Mouse (Mus musculus) embryo, embryonic 9.5 days (tissue): Measurements from ENCODE around the gene Apoc2.
A peak's percentile ranks its signal among the peaks of the same experiment; 100 is the strongest.

Experiments used
- DNase-seq: peaks from one replicate; pipeline ENCODE4 v3.0.0-alpha.2; 2017; ENCODE audit errors: extremely low spot score

Gene Apoc2

DNA sequence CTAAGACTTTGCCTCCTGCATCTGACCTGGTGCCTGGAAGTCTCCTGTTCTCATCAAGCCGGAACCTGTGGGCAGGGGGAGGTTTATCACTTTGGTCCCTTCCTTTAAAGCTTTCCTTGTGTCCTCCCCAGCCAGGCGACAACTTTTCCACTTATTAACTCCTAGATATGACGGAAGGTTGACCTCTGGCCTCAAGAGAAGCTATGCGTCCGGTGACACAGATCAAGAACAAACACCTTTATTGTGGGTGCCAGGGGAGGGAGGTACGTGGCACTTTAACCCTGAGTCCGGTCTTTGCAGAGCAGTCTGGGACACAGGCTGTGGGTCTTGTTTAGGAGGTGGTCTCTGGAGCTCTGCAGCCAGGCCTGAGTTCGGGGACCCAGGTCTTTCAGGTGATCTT, at the start of gene Apoc2:
Apoc2 (minus strand) TSS at position 70 of the 400 bp plus-strand sequence.
- no peak for DNase-seq

DNA sequence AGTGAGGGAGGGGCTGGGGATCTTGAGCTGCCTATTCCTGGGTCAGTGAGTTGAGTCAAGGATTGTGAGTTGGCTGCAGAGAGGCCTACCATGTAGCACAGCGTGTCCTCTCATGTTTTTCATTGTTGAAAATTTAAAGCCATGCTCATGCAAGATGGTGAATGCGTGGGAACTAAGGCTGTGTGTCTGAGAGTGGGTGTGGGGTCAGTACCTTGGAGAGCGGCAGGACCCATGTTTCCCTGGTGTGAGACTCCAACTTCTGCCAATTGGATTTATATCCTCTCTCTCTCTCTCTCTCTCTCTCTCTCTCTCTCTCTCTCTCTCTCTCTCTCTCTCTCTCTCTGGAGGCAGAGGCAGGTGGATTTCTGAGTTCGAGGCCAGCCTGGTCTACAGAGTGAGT, 48.8 kb upstream of the Apoc2 start:
- no peak for DNase-seq

DNA sequence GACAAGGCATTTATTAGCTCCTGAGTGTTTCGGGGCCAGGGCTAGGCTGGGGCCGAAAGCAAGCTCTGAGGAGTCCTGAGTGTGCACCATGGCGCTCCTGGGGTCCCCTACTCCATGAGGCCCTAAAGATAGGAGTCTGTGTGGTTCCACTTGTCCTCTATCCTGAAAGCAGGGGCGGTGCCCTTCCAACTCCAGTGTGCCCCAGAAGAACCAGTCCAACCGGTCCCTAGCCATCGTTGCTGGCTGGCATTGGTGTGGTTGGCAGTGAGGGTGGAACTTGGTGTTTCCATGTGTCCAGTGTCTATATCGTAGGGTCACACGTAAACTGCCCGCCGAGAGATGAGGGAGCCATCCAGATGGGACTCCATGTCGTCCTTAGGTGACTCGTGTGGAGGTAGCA, 46.4 kb upstream of the Apoc2 start:
- DNase-seq: no peak

DNA sequence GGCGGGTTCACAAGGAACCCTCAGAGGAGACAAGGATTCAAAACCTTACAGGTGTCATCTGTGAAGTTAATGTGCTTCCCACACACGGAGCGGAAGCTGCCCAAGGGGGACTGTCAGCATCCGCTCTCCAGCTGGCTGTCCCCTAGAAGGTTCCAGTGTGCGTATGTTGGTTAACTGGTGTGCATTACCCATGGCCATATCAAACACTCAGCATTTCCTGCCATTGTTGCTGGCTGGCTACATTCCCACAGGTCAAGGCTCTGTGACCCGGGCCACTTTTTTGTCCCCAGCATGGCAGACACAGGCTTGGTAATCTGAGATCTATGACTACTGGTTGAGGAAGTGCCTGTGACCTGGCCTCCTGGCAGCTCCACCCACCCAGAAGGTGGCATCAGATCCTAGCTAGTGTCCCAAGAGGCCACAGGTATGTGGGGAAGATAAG, 45.0 kb upstream of the Apoc2 start:
- DNase-seq: no peak

- DNase-seq: no peak
These were observed 41.5 kb upstream of the Apoc2 start for GRCm38 (mm10) chr7:19719200-19719599.

DNA sequence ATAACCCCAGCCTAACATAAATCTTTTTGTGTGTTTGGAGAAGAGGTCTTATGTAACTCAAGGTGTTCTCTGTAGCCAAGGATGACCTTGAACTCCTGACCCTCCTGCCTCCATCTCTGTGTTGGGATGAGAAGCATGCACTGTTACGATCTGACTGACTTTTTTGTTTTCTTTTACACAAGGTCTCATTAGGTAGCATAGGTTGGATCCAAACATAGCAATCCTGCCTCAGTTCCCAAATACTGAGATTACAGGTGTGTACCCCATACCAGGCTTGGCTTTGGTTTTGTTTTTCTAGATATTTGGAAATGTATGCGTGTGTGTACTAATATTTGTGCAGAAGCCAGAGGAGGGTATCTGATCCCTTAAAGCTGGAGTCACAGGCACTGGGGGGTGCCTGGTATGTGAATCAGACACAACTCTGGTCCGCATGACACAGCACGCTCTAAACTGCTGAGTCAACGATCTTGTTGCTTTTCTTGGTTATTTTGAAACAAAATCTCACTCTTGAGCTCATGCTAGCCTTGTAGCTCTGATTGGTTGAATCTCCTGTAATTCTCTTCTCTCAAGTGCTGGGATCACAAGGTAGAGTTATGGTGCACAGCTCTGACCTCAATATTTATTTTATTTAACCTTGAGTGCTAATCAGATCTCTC, 40.7 kb upstream of the Apoc2 start:
- no peak for DNase-seq

DNA sequence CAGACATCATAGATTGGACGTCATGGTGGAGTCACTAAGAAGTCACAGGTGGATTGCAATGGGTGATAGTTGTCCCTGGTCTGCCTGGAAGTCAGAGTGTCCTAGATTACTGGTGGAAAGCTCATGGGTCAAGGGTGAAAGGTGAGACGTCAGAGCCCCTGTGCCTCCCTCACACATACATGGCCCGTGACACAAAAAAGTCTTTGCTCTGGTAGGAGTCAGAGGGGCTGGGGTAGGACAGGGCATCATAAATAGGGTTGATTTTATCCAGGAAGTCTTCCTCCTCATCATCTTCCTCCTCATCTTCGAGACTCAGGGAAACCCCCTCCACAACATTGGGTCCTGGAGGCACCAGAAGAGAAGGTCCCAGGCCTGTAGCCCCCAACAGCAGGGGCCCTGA, 39.6 kb upstream of the Apoc2 start:
- no peak for DNase-seq

DNA sequence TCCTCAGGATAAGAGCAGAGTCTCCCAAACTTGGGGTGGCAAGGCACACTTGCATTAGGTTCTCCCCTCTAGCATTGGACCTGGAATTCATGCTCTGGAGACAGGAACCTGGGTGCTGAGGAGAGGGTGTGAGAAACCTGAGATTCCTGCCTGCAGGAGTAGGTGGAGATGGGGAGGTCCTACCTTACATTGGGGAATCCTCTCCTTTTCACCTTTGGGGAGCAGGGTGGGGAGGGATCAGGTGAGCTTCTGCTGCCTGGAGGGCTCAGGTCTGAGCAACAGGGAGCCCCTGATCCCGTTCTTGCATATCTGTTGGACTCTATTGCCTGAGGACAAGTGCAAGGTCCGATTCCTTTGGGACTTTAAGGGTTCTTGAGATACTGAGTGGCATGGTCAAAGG, 39.1 kb upstream of the Apoc2 start:
- DNase-seq: no peak

- DNase-seq: no peak
These were observed 38.4 kb upstream of the Apoc2 start for GRCm38 (mm10) chr7:19716055-19716682.

DNA sequence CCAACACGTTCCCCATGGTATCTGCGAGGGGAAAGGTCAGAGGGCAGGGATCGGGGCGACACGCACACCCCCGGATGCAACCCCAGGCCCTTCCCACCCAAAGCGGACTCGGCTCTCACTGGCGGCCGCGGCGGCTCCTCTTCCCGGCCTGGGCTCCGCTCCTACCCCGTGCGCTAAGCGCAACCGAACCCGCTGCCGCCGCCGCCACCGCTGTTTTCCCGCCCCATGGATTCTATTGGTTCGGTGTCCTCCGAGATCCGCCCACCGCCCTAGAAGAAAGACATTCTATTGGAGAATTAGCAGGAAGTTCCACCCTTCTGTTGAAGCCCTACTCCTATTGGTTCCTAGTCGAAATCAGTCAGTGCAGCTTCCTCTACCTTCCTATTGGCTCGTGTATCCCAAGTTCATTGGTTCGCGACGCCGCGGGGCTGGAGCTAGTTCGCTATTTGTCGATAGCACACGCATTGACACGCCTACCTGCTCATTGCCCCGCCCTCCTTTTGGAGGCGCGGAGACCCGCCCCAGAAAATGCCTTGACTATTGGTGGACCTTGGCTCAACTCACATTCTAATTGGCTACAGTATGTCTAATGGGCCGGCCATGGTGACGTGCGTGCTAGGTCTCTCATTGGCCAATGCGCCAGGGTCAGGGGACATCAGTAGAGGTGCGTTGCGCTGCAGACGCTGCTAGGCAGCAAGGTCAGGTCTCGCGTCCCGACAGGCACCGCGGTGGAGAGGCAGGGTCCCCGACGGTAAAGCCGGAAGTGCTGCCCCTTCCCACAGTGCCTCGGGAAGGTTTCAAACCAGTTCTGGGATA, 37.7 kb upstream of the Apoc2 start, which contains the start of gene Tomm40:
Tomm40 (minus strand) TSS at position 200 of the 816 bp plus-strand sequence.
- peak; percentile 100 for DNase-seq

GRCm38 (mm10) chr7:19714836-19715235, 37.1 kb upstream of the Apoc2 start:
- no peak for DNase-seq

DNA sequence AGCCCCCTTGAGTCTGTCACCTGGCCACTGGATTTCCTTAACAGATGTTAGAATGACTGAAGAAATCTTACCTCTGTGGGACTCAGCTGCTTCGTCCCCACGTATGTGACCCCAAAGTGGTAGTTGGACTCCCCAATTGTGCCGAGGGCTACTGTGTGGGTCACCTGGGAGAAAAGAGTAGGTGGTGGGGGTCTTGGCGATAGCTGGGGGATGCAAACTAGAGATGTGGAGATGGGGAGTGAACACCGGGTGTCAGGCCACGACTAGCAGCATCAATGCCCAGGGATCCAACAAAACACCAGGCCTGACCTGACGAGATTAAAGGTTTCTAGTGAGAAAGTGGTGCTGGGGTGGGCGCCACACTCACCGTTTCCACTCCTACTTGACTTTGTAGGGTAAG, 35.9 kb upstream of the Apoc2 start:
- DNase-seq: no peak

GRCm38 (mm10) chr7:19713196-19713595, 35.5 kb upstream of the Apoc2 start:
- DNase-seq: peak; percentile 29

GRCm38 (mm10) chr7:19712414-19712813, 34.7 kb upstream of the Apoc2 start:
- DNase-seq: no peak

- no peak for DNase-seq
These were observed 32.9 kb upstream of the Apoc2 start for GRCm38 (mm10) chr7:19710650-19711049.

DNA sequence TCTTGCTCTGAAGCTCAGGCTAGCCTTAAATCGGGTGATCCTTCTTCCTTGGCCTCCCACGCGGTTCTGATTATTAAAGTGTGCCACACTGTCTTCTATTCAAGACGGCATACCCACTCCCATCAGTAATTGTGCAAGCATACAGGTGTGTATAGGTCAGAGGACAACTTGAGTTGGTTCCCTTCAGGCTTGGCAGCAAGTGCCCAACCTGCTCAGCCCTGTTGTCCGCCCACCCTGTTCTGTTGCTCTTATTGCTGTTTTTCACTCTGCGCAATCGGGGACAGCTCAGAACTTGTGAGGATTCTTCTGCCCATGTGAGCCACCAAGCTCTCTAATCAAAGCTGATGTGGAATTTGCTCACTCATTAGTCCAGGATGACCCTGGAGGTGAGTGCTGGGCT, 27.5 kb upstream of the Apoc2 start:
- no peak for DNase-seq

DNA sequence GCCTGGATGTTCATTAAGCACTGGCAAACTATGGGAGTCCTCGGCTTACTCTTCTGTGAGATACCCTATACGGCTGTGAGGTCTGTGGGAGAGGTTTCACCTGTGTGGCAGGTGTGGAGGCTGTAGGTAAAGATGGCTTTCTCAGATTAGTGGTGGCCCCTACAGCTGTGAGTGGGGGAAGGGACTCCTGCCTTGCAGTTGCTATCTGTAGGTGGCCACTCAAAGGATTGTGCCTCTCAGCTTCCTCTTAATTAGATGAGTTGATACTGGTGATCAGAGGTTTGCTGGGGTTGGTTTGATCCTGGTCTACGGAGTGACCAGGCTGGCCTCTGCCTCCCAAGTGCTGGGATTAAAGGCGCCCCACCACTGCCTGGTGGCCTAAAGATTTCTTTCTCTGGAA, 26.7 kb upstream of the Apoc2 start:
- DNase-seq: no peak

DNA sequence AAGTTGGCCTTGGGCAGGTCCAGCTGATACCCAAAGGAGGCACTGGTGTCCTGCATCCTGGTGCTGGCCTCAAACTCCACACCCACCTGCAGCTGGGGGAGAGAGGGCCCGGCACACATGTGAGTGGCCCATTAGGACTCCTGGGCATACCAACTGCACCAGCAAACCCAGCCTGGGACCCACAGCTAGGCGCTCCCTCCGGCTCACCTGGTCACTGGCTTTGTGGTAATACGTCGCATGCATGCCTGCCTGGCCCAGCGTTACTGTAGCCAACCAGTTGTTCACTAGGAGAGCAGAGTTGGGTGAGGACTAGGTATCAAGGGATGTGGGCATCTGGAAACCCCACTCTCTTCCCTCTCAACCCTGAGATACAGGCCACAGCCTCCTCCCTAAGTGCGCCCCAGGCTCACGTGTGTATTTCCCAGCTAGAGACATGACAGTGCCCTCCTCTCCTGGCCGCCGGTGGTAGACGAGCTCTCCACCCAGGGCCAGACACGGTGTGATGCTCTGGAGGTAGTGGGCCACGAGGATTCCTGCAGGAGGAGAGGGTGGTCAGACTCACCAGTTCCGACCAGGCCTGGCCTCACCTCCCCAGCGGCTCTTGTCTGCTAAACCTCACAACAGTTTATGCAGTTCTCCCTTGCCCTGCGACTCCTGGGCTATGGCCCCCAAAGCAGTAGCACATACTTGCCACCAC, 25.3 kb upstream of the Apoc2 start:
- DNase-seq: no peak

- peak; percentile 71 for DNase-seq
These were observed 23.5 kb upstream of the Apoc2 start for GRCm38 (mm10) chr7:19701069-19701761.

DNA sequence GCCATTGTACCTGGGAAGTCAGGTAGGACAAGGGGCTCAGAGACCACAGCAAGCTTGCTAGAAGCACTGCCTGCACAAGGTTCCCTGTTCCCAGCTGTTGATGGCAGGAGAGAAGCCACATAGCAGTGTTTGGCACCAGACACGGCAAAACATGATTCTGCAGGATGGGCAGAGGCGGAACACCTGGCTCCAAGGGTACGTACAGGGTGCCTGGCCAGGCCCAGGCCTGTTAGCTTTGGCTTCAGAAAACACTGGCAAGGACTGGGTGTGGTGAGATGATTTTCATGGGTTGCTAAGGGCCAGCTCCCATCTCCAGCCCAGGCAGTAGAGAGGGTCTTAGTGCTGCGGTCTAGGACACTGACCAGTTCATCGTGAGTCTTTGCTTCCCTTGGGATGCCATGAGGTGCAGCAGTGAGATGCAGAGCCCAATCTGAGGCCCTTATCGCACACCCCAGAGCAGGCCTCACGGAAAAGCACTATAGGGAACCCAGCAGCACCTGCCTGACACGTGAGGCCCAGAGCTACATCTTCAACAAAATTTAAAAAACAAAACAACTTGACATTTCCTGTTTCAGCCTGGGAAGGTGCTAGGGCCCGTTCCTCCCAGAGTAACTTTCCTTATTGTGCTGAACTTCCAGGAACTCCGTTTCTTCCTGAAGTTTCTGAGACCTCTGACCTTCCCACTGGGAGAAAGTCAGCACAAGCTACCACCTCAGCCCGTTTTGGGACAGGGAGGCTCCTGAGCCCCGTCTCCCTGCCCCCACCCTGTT, 22.7 kb upstream of the Apoc2 start:
- no peak for DNase-seq

DNA sequence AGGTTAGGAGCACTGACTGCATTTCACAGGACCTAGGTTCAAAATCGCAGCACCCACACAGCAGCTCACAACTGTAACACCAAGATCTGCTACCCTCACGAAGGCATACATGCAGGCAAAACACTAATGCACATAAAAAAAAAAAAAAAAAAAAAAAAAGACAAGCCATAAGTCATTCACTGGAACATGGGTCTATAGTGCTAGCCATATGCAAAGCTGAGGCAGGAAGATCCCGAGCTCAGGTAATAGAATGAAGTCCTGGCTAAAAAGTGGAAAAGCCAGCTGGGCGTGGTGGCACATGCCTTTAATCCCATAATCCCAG, 22.0 kb upstream of the Apoc2 start:
- DNase-seq: no peak
